Mouse (Mus musculus) intestine, embryonic 14.5 days (tissue): Measurements from ENCODE around the gene Insr. TPM values are rescaled to one million over a fixed set of nuclear protein-coding genes. Genes with fewer than 3 reads are reported as not detected.

Experiments
- ATAC-seq: fragments of 200-750 bp; cut with Nextera tagmentation; replicated peaks from 2 replicates; pipeline ENCODE4 v1.8.0; 2017; ENCODE audit warnings: low read depth, moderate number of reproducible peaks, moderate TSS enrichment, moderate library complexity; ENCODE audit not compliant: low FRiP score, low TSS enrichment
- DNase-seq: peaks from one replicate; pipeline ENCODE4 v3.0.0-alpha.2; 2018; ENCODE audit warnings: low spot score
- H3K27ac ChIP-seq: fragments of 300-500 bp; sonication (generic); 2 replicates; pipeline ENCODE4 v1.5.1; 2014; ENCODE audit warnings: low read depth, mild to moderate bottlenecking, control low read depth
- H3K27me3 ChIP-seq: fragments of 300-500 bp; sonication (generic); replicated peaks from 2 replicates; pipeline ENCODE4 v1.6.1; 2014; ENCODE audit warnings: low read length, control low read depth; ENCODE audit not compliant: control insufficient read depth, insufficient read depth
- H3K36me3 ChIP-seq: fragments of 300-500 bp; sonication (generic); 2 replicates; pipeline ENCODE4 v1.6.1; 2014; ENCODE audit warnings: low read length, control low read depth; ENCODE audit not compliant: control insufficient read depth, insufficient read depth
- H3K4me1 ChIP-seq: fragments of 300-500 bp; sonication (generic); replicated peaks from 2 replicates; pipeline ENCODE4 v1.6.1; 2014; ENCODE audit warnings: low read length, control low read depth, mixed read lengths; ENCODE audit not compliant: control insufficient read depth, insufficient read depth
- H3K4me2 ChIP-seq: fragments of 300-500 bp; sonication (generic); 2 replicates; pipeline ENCODE4 v1.6.1; 2014; ENCODE audit warnings: low read length
- H3K4me3 ChIP-seq: fragments of 300-500 bp; sonication (generic); 2 replicates; pipeline ENCODE4 v1.5.1; 2014; ENCODE audit warnings: low read depth, low read length, control low read depth, mixed read lengths
- H3K9ac ChIP-seq: fragments of 300-500 bp; sonication (generic); 2 replicates; pipeline ENCODE4 v1.6.1; 2014; ENCODE audit warnings: mild to moderate bottlenecking, low read length
- H3K9me3 ChIP-seq: fragments of 300-500 bp; sonication (generic); 2 replicates; pipeline ENCODE4 v1.6.1; 2016; ENCODE audit warnings: low read length, control low read depth; ENCODE audit not compliant: control insufficient read depth
- WGBS: fragments of 180-500 bp; shearing (Covaris S2); extraction: QIAGEN DNeasy Blood & Tissue Kit; methylation state at CpG from one replicate; pipeline ENCODE4 v1.1.7; 2014; 5-methylcytosine and 5-hydroxymethylcytosine counted together
- polyA plus RNA-seq: library from polyadenylated mRNA; unstranded; fragments of >200 nt; fragmentation: Nextera tagmentation; extraction: Ambion mirVana; gene quantifications from 2 replicates; pipeline ENCODE4 v1.2.1, GENCODE M21; 2014

Gene Insr
- polyA plus RNA-seq, 1 experiment from 2014 or later = 41.0 TPM

GRCm38 (mm10) chr8:3237319-3237718 lies 42.1 kb downstream of the Insr start:
- no peaks in the 10 kb centered on the region for H3K27me3 ChIP-seq
- DNase-seq (no peak), ATAC-seq (no peak)
- no peak overlapping the region for H3K4me3 ChIP-seq
- H3K4me2 ChIP-seq = no peak overlapping the region
- H3K27ac ChIP-seq = no peak overlapping the region
- no peaks in the 10 kb centered on the region for H3K36me3 ChIP-seq
- 54% methylated on average over 5 of the region's 5 CpGs for WGBS
- H3K4me1 ChIP-seq = no peaks in the 10 kb centered on the region
- H3K9me3 ChIP-seq = no peaks in the 10 kb centered on the region
- no peak overlapping the region for H3K9ac ChIP-seq

GRCm38 (mm10) chr8:3236277-3236676 lies 43.1 kb downstream of the Insr start:
- Histone ChIP-seq H3K4me1 (no peaks in the 10 kb centered on the region), H3K9me3 (no peaks in the 10 kb centered on the region)
- DNase-seq = no peak

GRCm38 (mm10) chr8:3234569-3234968 lies 44.8 kb downstream of the Insr start:
- no peaks in the 10 kb centered on the region for H3K4me1 ChIP-seq
- H3K9ac ChIP-seq = no peak overlapping the region
- H3K36me3 ChIP-seq = no peaks in the 10 kb centered on the region
- H3K27ac ChIP-seq = no peak overlapping the region
- ATAC-seq (no peak), DNase-seq (no peak)
- H3K27me3 ChIP-seq = no peaks in the 10 kb centered on the region
- no peak overlapping the region for H3K4me2 ChIP-seq
- 84% methylated on average over 3 of the region's 3 CpGs for WGBS
- no peak overlapping the region for H3K4me3 ChIP-seq
- H3K9me3 ChIP-seq = no peaks in the 10 kb centered on the region

More at GRCm38 (mm10) chr8:3236277-3236676, 43.1 kb downstream of the Insr start:
- H3K4me2 ChIP-seq = no peak overlapping the region
- H3K4me3 ChIP-seq = no peak overlapping the region
- H3K27me3 ChIP-seq = no peaks in the 10 kb centered on the region
- WGBS = 66% methylated on average over 3 of the region's 3 CpGs
- H3K9ac ChIP-seq = no peak overlapping the region
- H3K36me3 ChIP-seq = no peaks in the 10 kb centered on the region
- no peak for ATAC-seq
- H3K27ac ChIP-seq = no peak overlapping the region

GRCm38 (mm10) chr8:3232601-3233000 lies 46.8 kb downstream of the Insr start:
- no peak overlapping the region for H3K27ac ChIP-seq
- WGBS = 89% methylated on average over 2 of the region's 2 CpGs
- no peak overlapping the region for H3K4me2 ChIP-seq
- H3K4me3 ChIP-seq = no peak overlapping the region
- H3K27me3 ChIP-seq = no peaks in the 10 kb centered on the region
- H3K9me3 ChIP-seq = no peaks in the 10 kb centered on the region
- no peaks in the 10 kb centered on the region for H3K36me3 ChIP-seq
- H3K4me1 ChIP-seq = no peaks in the 10 kb centered on the region
- ATAC-seq (no peak), DNase-seq (no peak)
- H3K9ac ChIP-seq = no peak overlapping the region

- DNase-seq (no peak), ATAC-seq (no peak; the same call in 1 of the 2 replicates)
- H3K27me3 ChIP-seq = no peaks in the 10 kb centered on the region
Measured at GRCm38 (mm10) chr8:3230118-3231060, 49.0 kb downstream of the Insr start.

GRCm38 (mm10) chr8:3227423-3227822 lies 52.0 kb downstream of the Insr start:
- H3K4me3 ChIP-seq = no peak overlapping the region
- H3K9ac ChIP-seq = no peak overlapping the region
- ATAC-seq (no peak), DNase-seq (no peak)
- 68% methylated on average over 5 of the region's 5 CpGs for WGBS
- H3K27ac ChIP-seq = no peak overlapping the region
- no peaks in the 10 kb centered on the region for H3K9me3 ChIP-seq
- no peaks in the 10 kb centered on the region for H3K36me3 ChIP-seq
- H3K4me2 ChIP-seq = no peak overlapping the region
- H3K4me1 ChIP-seq = peaks cover 6% of the 10 kb centered on the region; the same call in 1 of the 2 replicates
- no peaks in the 10 kb centered on the region for H3K27me3 ChIP-seq

More at GRCm38 (mm10) chr8:3230118-3231060, 49.0 kb downstream of the Insr start:
- no peak overlapping the region for H3K4me2 ChIP-seq
- no peaks in the 10 kb centered on the region for H3K4me1 ChIP-seq
- H3K4me3 ChIP-seq = no peak overlapping the region
- no peak overlapping the region for H3K9ac ChIP-seq
- H3K36me3 ChIP-seq = no peaks in the 10 kb centered on the region
- no peaks in the 10 kb centered on the region for H3K9me3 ChIP-seq
- 67% methylated on average over 10 of the region's 10 CpGs for WGBS
- H3K27ac ChIP-seq = no peak overlapping the region

- Histone ChIP-seq H3K27ac (no peak overlapping the region), H3K4me2 (no peak overlapping the region), H3K4me3 (no peak overlapping the region), H3K9ac (no peak overlapping the region), H3K27me3 (no peaks in the 10 kb centered on the region), H3K9me3 (no peaks in the 10 kb centered on the region), H3K36me3 (no peaks in the 10 kb centered on the region), H3K4me1 (peaks cover 10% of the 10 kb centered on the region)
- ATAC-seq = no peak
- WGBS = 67% methylated on average over 1 of the region's 1 CpGs
- DNase-seq = no peak
Measured at GRCm38 (mm10) chr8:3225731-3226130, 53.7 kb downstream of the Insr start.

GRCm38 (mm10) chr8:3225184-3225583 lies 54.2 kb downstream of the Insr start:
- Histone ChIP-seq H3K36me3 (no peaks in the 10 kb centered on the region), H3K4me3 (no peak overlapping the region), H3K27me3 (no peaks in the 10 kb centered on the region), H3K9me3 (no peaks in the 10 kb centered on the region), H3K9ac (no peak overlapping the region), H3K4me2 (no peak overlapping the region), H3K27ac (no peak overlapping the region), H3K4me1 (peaks cover 10% of the 10 kb centered on the region)
- DNase-seq (no peak), ATAC-seq (no peak)
- WGBS = 77% methylated on average over 8 of the region's 8 CpGs

- no peaks in the 10 kb centered on the region for H3K9me3 ChIP-seq
- DNase-seq = no peak
- H3K9ac ChIP-seq = no peak overlapping the region
- H3K4me1 ChIP-seq = peaks cover 10% of the 10 kb centered on the region
- no peak overlapping the region for H3K4me2 ChIP-seq
- H3K4me3 ChIP-seq = no peak overlapping the region
- no peak for ATAC-seq
- H3K36me3 ChIP-seq = no peaks in the 10 kb centered on the region
- no peak overlapping the region for H3K27ac ChIP-seq
- H3K27me3 ChIP-seq = no peaks in the 10 kb centered on the region
Measured at GRCm38 (mm10) chr8:3222636-3222965, 56.8 kb downstream of the Insr start.
